Mouse (Mus musculus): ENCODE measurements around the gene Eed. TPM values are rescaled to one million over a fixed set of nuclear protein-coding genes. Genes with fewer than 3 reads are reported as not detected.

Gene Eed
- polyA plus RNA-seq (2015; fragmentation: Illumina TruSeq; extraction: RNeasy Lipid Tissue Mini Kit (QIAGEN cat#74804); ENCODE audit: low read depth, low replicate concordance) = 22.7 TPM

DNA sequence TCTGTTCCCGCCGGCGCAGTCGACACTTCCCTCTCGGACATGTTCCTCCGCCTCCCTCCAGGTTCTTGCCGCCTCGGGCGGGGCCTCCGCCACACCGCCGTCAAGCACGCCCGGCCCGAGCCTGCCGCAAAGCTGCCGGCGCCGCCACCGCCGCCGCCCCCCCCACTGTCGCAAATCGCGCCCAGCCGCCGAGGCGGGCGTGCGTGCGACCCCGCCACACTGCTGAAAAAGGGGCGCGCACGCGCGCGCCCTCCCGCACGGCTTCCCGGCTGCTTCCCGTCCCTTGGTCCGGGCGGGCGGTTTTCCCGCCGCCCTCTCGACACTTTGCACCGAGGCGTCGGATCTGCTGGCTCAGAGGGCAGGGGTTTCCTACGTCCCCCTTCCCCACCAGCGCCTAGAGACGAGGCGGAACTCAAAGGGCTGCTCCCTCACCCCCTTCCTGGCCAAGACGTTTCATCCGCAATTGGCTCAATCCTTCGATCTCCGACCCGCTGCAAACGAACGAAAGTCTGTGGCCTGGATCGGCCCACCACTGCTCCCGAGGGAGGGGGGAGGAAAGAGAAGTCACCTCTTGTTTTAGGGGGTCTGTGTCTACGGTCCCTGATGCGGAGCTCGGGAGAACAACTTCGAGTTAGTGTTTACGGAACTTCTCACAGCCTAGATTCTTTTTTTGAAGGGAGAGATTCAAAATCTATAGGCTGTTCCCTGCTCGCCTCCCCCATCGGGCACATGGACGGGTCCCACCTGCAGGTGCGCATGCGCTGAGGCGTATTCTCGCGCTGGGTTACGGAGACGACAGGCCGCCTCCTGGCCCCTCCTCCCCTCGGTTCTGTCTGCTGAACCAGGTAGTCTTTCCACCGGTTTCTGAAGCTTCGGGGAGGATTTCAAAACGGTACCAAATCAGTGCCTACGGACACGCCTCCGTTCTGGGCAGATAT lies at the start of gene Eed:
TSS of gene Eed (minus strand) at position 499 of the 938 bp plus-strand sequence.

DNA sequence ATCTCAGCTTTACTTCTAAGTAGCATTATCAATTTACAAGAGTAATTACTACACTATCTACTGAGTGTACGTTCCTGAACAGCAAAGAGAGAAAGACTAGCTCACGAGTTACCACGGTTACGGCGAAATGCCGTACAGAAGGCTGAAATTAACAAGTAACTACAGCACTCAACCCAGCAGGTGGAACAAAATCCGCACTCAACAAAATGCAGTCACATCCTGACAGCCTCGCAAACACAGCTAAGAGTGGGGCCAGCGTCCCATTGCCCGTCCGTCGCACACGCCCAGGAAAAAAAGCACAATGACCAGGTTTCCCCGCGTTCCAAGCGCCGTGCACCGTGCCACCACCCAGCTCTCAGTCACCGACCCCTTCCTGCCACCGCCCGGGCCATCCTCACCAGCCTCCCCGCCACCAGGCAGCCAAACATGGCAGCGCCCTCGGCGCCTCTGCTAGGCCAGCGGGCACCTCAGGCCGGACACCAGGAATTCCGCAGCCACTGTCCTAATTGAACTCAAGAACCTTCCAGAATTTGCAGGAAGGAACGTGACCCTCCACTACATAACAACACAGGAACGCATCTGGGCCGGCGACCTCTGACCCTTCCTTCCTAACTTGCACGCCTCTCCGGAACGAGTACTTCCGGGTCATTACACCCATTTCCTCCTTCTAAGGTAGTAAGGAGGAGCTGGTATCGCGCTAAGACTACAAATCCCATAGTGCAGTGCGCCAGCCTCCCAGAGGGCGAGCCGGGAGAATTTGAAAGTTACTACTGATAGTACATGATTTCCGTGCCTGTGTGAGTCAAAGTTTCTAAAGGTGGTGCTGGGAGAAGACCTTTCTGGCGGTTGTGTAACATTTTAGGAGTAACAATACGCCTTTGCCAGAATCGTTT lies 40.0 kb downstream of the Eed start, which contains the start of gene Hikeshi:
TSS of gene Hikeshi (minus strand) at position 634 of the 893 bp plus-strand sequence.

Other genes starting within 250 kb of the Eed start
- gene Ccdc81, start 77.4 kb downstream of the Eed start, polyA plus RNA-seq (2015; fragmentation: Illumina TruSeq; extraction: RNeasy Lipid Tissue Mini Kit (QIAGEN cat#74804); ENCODE audit: low read depth, low replicate concordance) = 1.2 TPM
- gene Hikeshi, start 39.8 kb downstream of the Eed start, polyA plus RNA-seq (2015; fragmentation: Illumina TruSeq; extraction: RNeasy Lipid Tissue Mini Kit (QIAGEN cat#74804); ENCODE audit: low read depth, low replicate concordance) = 101 TPM
- gene Picalm, start 149.2 kb upstream of the Eed start, polyA plus RNA-seq (2015; fragmentation: Illumina TruSeq; extraction: RNeasy Lipid Tissue Mini Kit (QIAGEN cat#74804); ENCODE audit: low read depth, low replicate concordance) = 133 TPM